Mouse (Mus musculus): ENCODE measurements around the gene Tcp10c. TPM values are rescaled to one million over a fixed set of nuclear protein-coding genes. Genes with fewer than 3 reads are reported as not detected.
"Not testable (repeated sequence)": the region's sequence is repeated elsewhere in the genome, so short reads cannot be mapped to it uniquely, and the experiment has no call there.

The Tcp10c gene
- polyA plus RNA-seq, 1 experiment, result not detected

DNA sequence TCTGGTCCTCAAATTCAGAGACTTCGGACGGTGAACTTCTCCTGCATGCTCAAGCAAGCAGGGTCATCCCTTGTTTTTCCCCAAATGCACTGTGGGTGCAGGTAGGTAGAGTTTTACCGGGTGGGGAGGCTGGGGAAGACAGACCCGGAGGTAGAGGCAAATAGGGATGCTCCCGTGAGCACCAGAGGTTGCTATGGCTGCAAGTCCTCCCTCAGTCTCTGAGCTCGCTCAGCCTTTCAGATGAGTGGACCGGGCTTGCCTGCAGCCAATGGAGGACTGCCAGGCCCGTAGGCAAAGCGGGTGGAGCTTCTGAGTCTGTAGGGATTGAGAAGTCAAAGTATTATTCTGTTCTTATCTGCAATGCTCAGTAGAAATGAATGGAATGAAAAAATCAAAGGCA lies 9.8 kb downstream of the Tcp10c start:
- not testable (repeated sequence) for DNase-seq; H3K4me3 ChIP-seq (replicated peaks; ENCODE audit: extremely low read depth, low read depth, low read length); H3K4me1 ChIP-seq (ENCODE audit: control insufficient read depth, insufficient read depth, low read length)
- WGBS, result 79% methylated on average over 9 of the region's 9 CpGs

GRCm38 (mm10) chr17:13367181-13367580 lies 12.8 kb downstream of the Tcp10c start:
- H3K4me1 ChIP-seq (ENCODE audit: control insufficient read depth, insufficient read depth, low read length); H3K4me3 ChIP-seq (replicated peaks; ENCODE audit: extremely low read depth, low read depth, low read length); DNase-seq: not testable (repeated sequence)
- 92% methylated on average over 9 of the region's 9 CpGs for WGBS

DNA sequence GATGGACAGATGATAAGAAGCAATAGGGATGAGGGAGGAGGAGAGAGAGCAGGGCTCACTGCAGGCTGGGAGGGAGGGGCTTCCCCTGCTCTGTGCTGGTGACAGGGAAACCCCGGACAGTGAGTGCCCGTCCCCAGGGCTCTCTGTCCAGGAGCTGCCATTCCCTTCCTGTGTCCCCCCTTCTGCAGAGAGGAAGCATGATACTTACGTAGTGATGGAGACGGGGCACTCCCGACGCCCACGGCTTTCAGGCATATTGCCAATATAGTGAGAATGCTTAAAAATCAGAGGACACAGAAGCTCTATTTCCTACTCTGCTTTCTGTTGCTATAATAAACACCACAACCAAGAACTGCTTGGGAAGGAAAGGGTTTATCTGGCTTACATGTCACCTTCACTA lies 14.3 kb downstream of the Tcp10c start:
- H3K4me1 ChIP-seq (ENCODE audit: control insufficient read depth, insufficient read depth, low read length); H3K4me3 ChIP-seq (replicated peaks; ENCODE audit: extremely low read depth, low read depth, low read length); DNase-seq: not testable (repeated sequence)
- 83% methylated on average over 7 of the region's 7 CpGs for WGBS

- H3K4me3 ChIP-seq (replicated peaks; ENCODE audit: extremely low read depth, low read depth, low read length); DNase-seq; H3K4me1 ChIP-seq (ENCODE audit: control insufficient read depth, insufficient read depth, low read length): not testable (repeated sequence)
- 66% methylated on average over 6 of the region's 6 CpGs for WGBS
These were observed 16.4 kb downstream of the Tcp10c start for GRCm38 (mm10) chr17:13370746-13371145.

- WGBS, result 78% methylated on average over 3 of the region's 3 CpGs
- H3K4me3 ChIP-seq (replicated peaks; ENCODE audit: extremely low read depth, low read depth, low read length), result not testable (repeated sequence)
These were observed 24.0 kb downstream of the Tcp10c start for GRCm38 (mm10) chr17:13378341-13378740.

DNA sequence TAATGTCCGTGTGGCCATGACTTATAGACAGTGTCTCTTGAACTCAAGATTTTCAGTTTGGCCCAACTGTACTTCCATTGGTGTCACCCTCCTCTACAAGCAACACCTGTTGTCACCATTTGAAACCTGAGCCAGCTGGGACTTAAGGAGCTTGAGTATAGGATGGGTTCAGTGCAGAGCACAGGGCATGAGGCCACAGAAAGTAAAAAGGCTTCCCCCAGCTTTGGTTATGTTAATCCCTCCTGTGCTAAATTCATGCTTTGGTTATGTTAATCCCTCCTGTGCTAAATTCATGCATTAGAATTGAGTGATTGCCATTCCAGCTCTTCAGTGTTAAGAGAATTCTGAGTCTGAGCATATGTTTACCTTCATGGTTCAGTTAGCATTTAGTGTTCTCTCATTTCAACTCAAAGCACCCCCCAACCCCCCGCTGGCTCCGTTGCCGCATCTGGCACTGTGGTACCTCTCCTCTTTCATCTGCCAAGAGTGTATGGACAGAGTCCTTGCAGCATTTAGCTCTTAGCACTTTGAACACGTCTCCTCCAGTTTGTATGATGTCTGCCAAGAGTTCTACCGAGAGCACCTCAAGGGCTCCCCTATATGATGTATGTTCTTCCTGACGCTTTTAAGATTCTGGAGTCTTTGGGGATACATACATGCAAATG lies 25.7 kb downstream of the Tcp10c start:
- not testable (repeated sequence) for H3K4me3 ChIP-seq (replicated peaks; ENCODE audit: extremely low read depth, low read depth, low read length); H3K4me1 ChIP-seq (ENCODE audit: control insufficient read depth, insufficient read depth, low read length); DNase-seq
- 79% methylated on average over 7 of the region's 7 CpGs for WGBS

More at GRCm38 (mm10) chr17:13378341-13378740, 24.0 kb downstream of the Tcp10c start:
- DNase-seq; H3K4me1 ChIP-seq (ENCODE audit: control insufficient read depth, insufficient read depth, low read length): not testable (repeated sequence)

DNA sequence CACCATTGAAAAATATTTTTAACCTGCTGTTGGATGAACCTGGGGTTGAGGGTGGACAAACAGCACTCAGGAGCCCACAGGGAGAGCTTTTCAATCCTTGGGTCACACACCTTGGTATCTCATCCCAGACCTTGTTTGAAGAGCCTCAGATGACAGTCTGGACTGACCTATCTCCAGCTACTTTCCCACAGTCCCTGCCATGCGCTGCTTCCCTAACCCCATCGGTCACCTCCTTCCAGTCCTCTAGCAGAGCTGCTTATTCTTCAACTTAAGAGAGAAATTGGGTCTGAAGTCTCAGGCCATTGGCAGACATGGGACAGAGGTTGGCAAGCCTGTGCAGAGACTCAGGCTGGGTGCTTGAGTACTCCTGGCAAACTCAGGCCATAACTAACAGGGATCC lies 26.9 kb downstream of the Tcp10c start:
- H3K4me1 ChIP-seq (ENCODE audit: control insufficient read depth, insufficient read depth, low read length); DNase-seq; H3K4me3 ChIP-seq (replicated peaks; ENCODE audit: extremely low read depth, low read depth, low read length): not testable (repeated sequence)
- 91% methylated on average over 2 of the region's 2 CpGs for WGBS

- 77% methylated on average over 1 of the region's 4 CpGs for WGBS
- H3K4me3 ChIP-seq (replicated peaks; ENCODE audit: extremely low read depth, low read depth, low read length); H3K4me1 ChIP-seq (ENCODE audit: control insufficient read depth, insufficient read depth, low read length); DNase-seq: not testable (repeated sequence)
These were observed 36.6 kb downstream of the Tcp10c start for GRCm38 (mm10) chr17:13391020-13391419.

GRCm38 (mm10) chr17:13399961-13400360 lies 45.6 kb downstream of the Tcp10c start:
- WGBS, result 81% methylated on average over 4 of the region's 5 CpGs

GRCm38 (mm10) chr17:13402118-13402517 lies 47.7 kb downstream of the Tcp10c start:
- not testable (repeated sequence) for DNase-seq; H3K4me3 ChIP-seq (replicated peaks; ENCODE audit: extremely low read depth, low read depth, low read length); H3K4me1 ChIP-seq (ENCODE audit: control insufficient read depth, insufficient read depth, low read length)

More at GRCm38 (mm10) chr17:13399961-13400360, 45.6 kb downstream of the Tcp10c start:
- not testable (repeated sequence) for H3K4me1 ChIP-seq (ENCODE audit: control insufficient read depth, insufficient read depth, low read length); DNase-seq; H3K4me3 ChIP-seq (replicated peaks; ENCODE audit: extremely low read depth, low read depth, low read length)

GRCm38 (mm10) chr17:13403527-13404131 lies 49.3 kb downstream of the Tcp10c start:
- not testable (repeated sequence) for DNase-seq; H3K4me1 ChIP-seq (ENCODE audit: control insufficient read depth, insufficient read depth, low read length); H3K4me3 ChIP-seq (replicated peaks; ENCODE audit: extremely low read depth, low read depth, low read length)
- WGBS, result 73% methylated on average over 5 of the region's 5 CpGs

GRCm38 (mm10) chr17:13406023-13406422 lies 51.7 kb downstream of the Tcp10c start:
- not testable (repeated sequence) for DNase-seq; H3K4me1 ChIP-seq (ENCODE audit: control insufficient read depth, insufficient read depth, low read length); H3K4me3 ChIP-seq (replicated peaks; ENCODE audit: extremely low read depth, low read depth, low read length)
- 77% methylated on average over 3 of the region's 3 CpGs for WGBS

DNA sequence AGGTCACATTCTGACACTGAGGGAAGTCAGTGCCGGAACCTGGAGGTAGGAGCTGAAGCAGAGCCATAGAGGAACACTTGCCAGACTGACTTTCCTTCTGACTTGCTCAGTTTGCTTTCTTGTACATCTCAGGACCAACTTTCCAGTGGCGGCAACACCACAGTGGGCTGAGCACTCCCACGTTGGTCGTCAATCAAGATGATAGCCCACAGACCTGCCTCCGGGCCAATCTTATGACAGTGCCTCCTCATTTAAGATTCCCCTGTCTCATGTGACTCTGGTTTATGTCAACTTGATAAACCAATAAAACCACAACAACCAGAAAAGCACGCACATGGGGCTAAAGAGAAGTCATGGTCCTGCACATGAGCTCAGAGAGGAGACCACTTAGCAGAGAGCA lies 52.3 kb downstream of the Tcp10c start:
- H3K4me1 ChIP-seq (ENCODE audit: control insufficient read depth, insufficient read depth, low read length); DNase-seq; H3K4me3 ChIP-seq (replicated peaks; ENCODE audit: extremely low read depth, low read depth, low read length): not testable (repeated sequence)
- WGBS, result 83% methylated on average over 6 of the region's 6 CpGs

- 97% methylated on average over 3 of the region's 4 CpGs for WGBS
- H3K4me3 ChIP-seq (replicated peaks; ENCODE audit: extremely low read depth, low read depth, low read length); DNase-seq; H3K4me1 ChIP-seq (ENCODE audit: control insufficient read depth, insufficient read depth, low read length): not testable (repeated sequence)
These were observed 53.4 kb downstream of the Tcp10c start for GRCm38 (mm10) chr17:13407621-13408256.

- DNase-seq; H3K4me3 ChIP-seq (replicated peaks; ENCODE audit: extremely low read depth, low read depth, low read length); H3K4me1 ChIP-seq (ENCODE audit: control insufficient read depth, insufficient read depth, low read length): not testable (repeated sequence)
- WGBS, result 92% methylated on average over 11 of the region's 11 CpGs
These were observed 53.9 kb downstream of the Tcp10c start for GRCm38 (mm10) chr17:13408257-13408633.

All from lung, adult 2 months (tissue).